Mouse (Mus musculus): Measurements from ENCODE around the gene Srsf9. TPM values are rescaled to one million over a fixed set of nuclear protein-coding genes. Genes with fewer than 3 reads are reported as not detected.
"Not testable (repeated sequence)": the region's sequence is repeated elsewhere in the genome, so short reads cannot be mapped to it uniquely, and the experiment has no call there.

Srsf9 gene
- total RNA-seq (2015; ENCODE audit: low replicate concordance) (26.8 and 36.4 TPM in 2 replicates), total RNA-seq (2017; ENCODE audit: low replicate concordance) (45.7 and 86.4 TPM in 2 replicates)

GRCm38 (mm10) chr5:115326875-115327609, at the start of gene Srsf9:
Srsf9 (plus strand) TSS chr5:115327177.
- ATAC-seq (replicated peaks; ENCODE audit: low FRiP score, poor library complexity, severe bottlenecking): peak; percentile 88

- no peak for ATAC-seq (replicated peaks; ENCODE audit: low FRiP score, poor library complexity, severe bottlenecking)
Observed at GRCm38 (mm10) chr5:115278053-115278452, 48.9 kb upstream of the Srsf9 start.

- no peak for ATAC-seq (replicated peaks; ENCODE audit: low FRiP score, poor library complexity, severe bottlenecking)
Observed at GRCm38 (mm10) chr5:115278785-115279184, 48.2 kb upstream of the Srsf9 start.

GRCm38 (mm10) chr5:115279226-115280049, 47.5 kb upstream of the Srsf9 start, which contains the start of gene Coq5:
Coq5 (plus strand) TSS chr5:115279666.
- ATAC-seq (replicated peaks; ENCODE audit: low FRiP score, poor library complexity, severe bottlenecking): peak; percentile 98

- peak; percentile 20; the same call in 1 of the 2 replicates for ATAC-seq (replicated peaks; ENCODE audit: low FRiP score, poor library complexity, severe bottlenecking)
Observed at GRCm38 (mm10) chr5:115280050-115280687, 46.8 kb upstream of the Srsf9 start.

- peak; percentile 60 for ATAC-seq (replicated peaks; ENCODE audit: low FRiP score, poor library complexity, severe bottlenecking)
Observed at GRCm38 (mm10) chr5:115284735-115285134, 42.2 kb upstream of the Srsf9 start.

GRCm38 (mm10) chr5:115294173-115294572, 32.8 kb upstream of the Srsf9 start:
- no peak for ATAC-seq (replicated peaks; ENCODE audit: low FRiP score, poor library complexity, severe bottlenecking)

GRCm38 (mm10) chr5:115296347-115296746, 30.6 kb upstream of the Srsf9 start:
- no peak for ATAC-seq (replicated peaks; ENCODE audit: low FRiP score, poor library complexity, severe bottlenecking)

- ATAC-seq (replicated peaks; ENCODE audit: low FRiP score, poor library complexity, severe bottlenecking): peak; percentile 26; the same call in 1 of the 2 replicates
Observed at GRCm38 (mm10) chr5:115300035-115300744, 26.8 kb upstream of the Srsf9 start.

- ATAC-seq (replicated peaks; ENCODE audit: low FRiP score, poor library complexity, severe bottlenecking): peak; percentile 98
Observed at GRCm38 (mm10) chr5:115300792-115301614, 26.0 kb upstream of the Srsf9 start, which contains the start of gene Dynll1. Dynll1 (minus strand) TSS chr5:115300999.

- ATAC-seq (replicated peaks; ENCODE audit: low FRiP score, poor library complexity, severe bottlenecking): no peak
Observed at GRCm38 (mm10) chr5:115301615-115302014, 25.4 kb upstream of the Srsf9 start.

- not testable (repeated sequence) for ATAC-seq (replicated peaks; ENCODE audit: low FRiP score, poor library complexity, severe bottlenecking)
Observed at GRCm38 (mm10) chr5:115302190-115302589, 24.8 kb upstream of the Srsf9 start.

- peak; percentile 76 for ATAC-seq (replicated peaks; ENCODE audit: low FRiP score, poor library complexity, severe bottlenecking)
Observed at GRCm38 (mm10) chr5:115312354-115312753, 14.6 kb upstream of the Srsf9 start.

- peak; percentile 83 for ATAC-seq (replicated peaks; ENCODE audit: low FRiP score, poor library complexity, severe bottlenecking)
Observed at GRCm38 (mm10) chr5:115312816-115313667, 13.9 kb upstream of the Srsf9 start.

- 0 out of 2 replicates have a peak, but pooled peaks have one; percentile 6 for ATAC-seq (replicated peaks; ENCODE audit: low FRiP score, poor library complexity, severe bottlenecking)
Observed at GRCm38 (mm10) chr5:115313668-115313943, 13.4 kb upstream of the Srsf9 start.

- no peak for ATAC-seq (replicated peaks; ENCODE audit: low FRiP score, poor library complexity, severe bottlenecking)
Observed at GRCm38 (mm10) chr5:115316968-115317644, 9.9 kb upstream of the Srsf9 start.

- no peak for ATAC-seq (replicated peaks; ENCODE audit: low FRiP score, poor library complexity, severe bottlenecking)
Observed at GRCm38 (mm10) chr5:115317645-115318328, 9.2 kb upstream of the Srsf9 start.

Data from erythroid progenitor cell, adult 5-6 weeks (primary cell).